Mouse (Mus musculus) neural tube, embryonic 13.5 days (tissue): Measurements from ENCODE around the gene Rhox4d. TPM values are rescaled to one million over a fixed set of nuclear protein-coding genes. Genes with fewer than 3 reads are reported as not detected.
"Not testable (repeated sequence)": the region's sequence is repeated elsewhere in the genome, so short reads cannot be mapped to it uniquely, and the experiment has no call there.

Experiments used
- ATAC-seq: fragments of 200-750 bp; cut with Nextera tagmentation; 2 replicates; pipeline ENCODE4 v1.8.0; 2017; ENCODE audit warnings: low read depth, mild to moderate bottlenecking, moderate TSS enrichment, moderate library complexity
- H3K27ac ChIP-seq: fragments of 300-500 bp; sonication (generic); replicated peaks from 2 replicates; pipeline ENCODE4 v1.5.1; 2015; ENCODE audit warnings: moderate library complexity, mild to moderate bottlenecking, inconsistent platforms
- H3K27me3 ChIP-seq: fragments of 300-500 bp; sonication (generic); 2 replicates; pipeline ENCODE4 v1.6.1; 2015; ENCODE audit warnings: mild to moderate bottlenecking, inconsistent platforms
- H3K36me3 ChIP-seq: fragments of 300-500 bp; sonication (generic); 2 replicates; pipeline ENCODE4 v1.6.1; 2015; ENCODE audit warnings: mild to moderate bottlenecking, inconsistent platforms
- H3K4me1 ChIP-seq: fragments of 300-500 bp; sonication (generic); replicated peaks from 2 replicates; pipeline ENCODE4 v1.6.1; 2015; ENCODE audit warnings: inconsistent platforms
- H3K4me2 ChIP-seq: fragments of 300-500 bp; sonication (generic); 2 replicates; pipeline ENCODE4 v1.6.1; 2015; ENCODE audit warnings: inconsistent platforms, mild to moderate bottlenecking, moderate library complexity
- H3K4me3 ChIP-seq: fragments of 300-500 bp; sonication (generic); 2 replicates; pipeline ENCODE4 v1.5.1; 2015; ENCODE audit warnings: mild to moderate bottlenecking, inconsistent platforms
- H3K9ac ChIP-seq: fragments of 300-500 bp; sonication (generic); 2 replicates; pipeline ENCODE4 v1.6.1; 2015; ENCODE audit warnings: moderate library complexity, mild to moderate bottlenecking, inconsistent platforms
- H3K9me3 ChIP-seq: fragments of 300-500 bp; sonication (generic); 2 replicates; pipeline ENCODE4 v1.6.1; 2016; ENCODE audit warnings: inconsistent platforms
- WGBS: fragments of 180-500 bp; shearing (Covaris S2); methylation state at CpG from one replicate; pipeline ENCODE4 v1.1.7; 2015; 5-methylcytosine and 5-hydroxymethylcytosine counted together
- polyA plus RNA-seq: library from polyadenylated mRNA; unstranded; fragments of >200 nt; fragmentation: Nextera tagmentation; extraction: Ambion mirVana; gene quantifications from 2 replicates; pipeline ENCODE4 v1.2.1, GENCODE M21; 2015

The Rhox4d gene
- polyA plus RNA-seq: not detected in 2 replicates

DNA sequence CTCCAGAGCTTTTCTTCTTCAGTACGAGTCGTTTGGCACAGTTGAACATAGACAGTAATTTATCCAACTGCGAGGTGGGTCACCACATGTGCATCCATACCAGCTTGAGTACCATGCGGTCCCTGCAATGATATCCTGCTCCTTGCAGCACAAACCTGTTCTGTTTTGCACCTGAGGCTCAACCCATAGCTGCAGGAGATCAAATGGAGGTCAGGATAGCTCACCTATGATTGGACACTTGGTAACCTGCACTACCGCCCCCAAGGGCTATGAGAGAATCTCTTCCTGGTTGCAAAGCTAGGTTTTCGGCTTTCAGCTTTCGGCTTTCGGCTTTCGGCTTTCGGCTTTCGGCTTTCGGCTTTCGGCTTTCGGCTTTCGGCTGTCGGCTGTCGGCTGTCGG lies at the start of gene Rhox4d:
TSS of gene Rhox4d (plus strand) at position 301 of the 400 bp plus-strand sequence.
- not testable (repeated sequence) for ATAC-seq, H3K4me3 ChIP-seq, H3K9ac ChIP-seq, H3K4me1 ChIP-seq, H3K27ac ChIP-seq, H3K27me3 ChIP-seq, H3K36me3 ChIP-seq, H3K4me2 ChIP-seq, H3K9me3 ChIP-seq
- WGBS: 95% methylated on average over 17 of the region's 18 CpGs

- H3K36me3 ChIP-seq, H3K27ac ChIP-seq, H3K27me3 ChIP-seq, H3K4me3 ChIP-seq, H3K9me3 ChIP-seq, H3K4me1 ChIP-seq, H3K9ac ChIP-seq, ATAC-seq, H3K4me2 ChIP-seq: not testable (repeated sequence)
- 93% methylated on average over 14 of the region's 14 CpGs for WGBS
Measured at GRCm38 (mm10) chrX:37480037-37480436, 34.1 kb upstream of the Rhox4d start, which contains the start of gene Rhox4c. Rhox4c (plus strand) TSS chrX:37480337.

DNA sequence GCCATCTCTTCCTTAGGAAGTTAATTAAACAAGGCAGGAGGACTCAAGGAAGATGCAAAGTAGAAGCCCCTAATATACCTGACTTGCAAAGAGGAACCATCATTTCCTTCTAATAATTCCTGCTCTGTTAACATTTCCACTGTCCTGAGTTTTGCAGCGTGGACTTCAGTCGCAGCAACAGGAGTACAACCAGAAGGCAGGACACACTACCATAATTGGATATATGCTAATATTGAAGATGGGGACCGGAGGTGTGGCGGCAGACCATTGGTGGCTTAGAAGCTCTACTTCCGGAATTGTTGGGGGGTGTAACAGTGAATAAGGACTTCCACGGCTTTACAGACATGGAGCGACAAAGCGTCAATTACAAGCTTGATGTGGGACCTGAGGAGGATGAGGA lies 16.0 kb downstream of the Rhox4d start, which contains the start of gene Rhox2e:
TSS of gene Rhox2e (plus strand) at position 301 of the 400 bp plus-strand sequence.
- not testable (repeated sequence) for ATAC-seq, H3K9ac ChIP-seq, H3K36me3 ChIP-seq, H3K4me1 ChIP-seq, H3K4me2 ChIP-seq, H3K27me3 ChIP-seq, H3K27ac ChIP-seq, H3K4me3 ChIP-seq, H3K9me3 ChIP-seq
- 95% methylated on average over 2 of the region's 8 CpGs for whole genome bisulfite sequencing

GRCm38 (mm10) chrX:37541719-37542118 lies 27.6 kb downstream of the Rhox4d start, which contains the start of gene Rhox3e:
Rhox3e (plus strand) TSS chrX:37542019.
- H3K4me3 ChIP-seq, H3K4me1 ChIP-seq, H3K27ac ChIP-seq, ATAC-seq, H3K9ac ChIP-seq, H3K9me3 ChIP-seq, H3K27me3 ChIP-seq, H3K36me3 ChIP-seq, H3K4me2 ChIP-seq: not testable (repeated sequence)
- WGBS: 100% methylated on average over 1 of the region's 4 CpGs

DNA sequence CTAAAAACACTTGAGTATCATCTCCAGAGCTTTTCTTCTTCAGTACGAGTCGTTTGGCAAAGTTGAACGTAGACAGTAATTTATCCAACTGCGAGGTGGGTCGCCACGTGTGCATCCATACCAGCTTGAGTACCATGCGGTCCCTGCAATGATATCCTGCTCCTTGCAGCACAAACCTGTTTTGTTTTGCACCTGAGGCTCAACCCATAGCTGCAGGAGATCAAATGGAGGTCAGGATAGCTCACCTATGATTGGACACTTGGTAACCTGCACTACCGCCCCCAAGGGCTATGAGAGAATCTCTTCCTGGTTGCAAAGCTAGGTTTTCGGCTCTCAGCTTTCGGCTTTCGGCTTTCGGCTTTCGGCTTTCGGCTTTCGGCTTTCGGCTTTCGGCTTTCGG lies 43.0 kb downstream of the Rhox4d start, which contains the start of gene Rhox4e:
TSS of gene Rhox4e (plus strand) at position 301 of the 400 bp plus-strand sequence.
- not testable (repeated sequence) for H3K27me3 ChIP-seq

More for the DNA sequence above, 43.0 kb downstream of the Rhox4d start, which contains the start of gene Rhox4e:
- H3K9me3 ChIP-seq, H3K9ac ChIP-seq, ATAC-seq, H3K27ac ChIP-seq, H3K4me1 ChIP-seq, H3K36me3 ChIP-seq, H3K4me3 ChIP-seq, H3K4me2 ChIP-seq: not testable (repeated sequence)
- WGBS: 94% methylated on average over 10 of the region's 18 CpGs

Other genes with a start within 250 kb of the Rhox4d start
- not detected in 2 replicates for gene Rhox4a, start 249.0 kb upstream of the Rhox4d start, polyA plus RNA-seq
- not detected in 2 replicates for gene Rhox3a2, start 134.3 kb upstream of the Rhox4d start, polyA plus RNA-seq
- gene Rhox4a2, start 123.5 kb upstream of the Rhox4d start, polyA plus RNA-seq: not detected in 2 replicates
- gene Rhox2b, start 102.3 kb upstream of the Rhox4d start, polyA plus RNA-seq: not detected in 2 replicates
- not detected in 2 replicates for gene Rhox4b, start 81.9 kb upstream of the Rhox4d start, polyA plus RNA-seq
- gene Rhox2c, start 60.7 kb upstream of the Rhox4d start, polyA plus RNA-seq: not detected in 2 replicates
- not detected in 2 replicates for gene Rhox3c, start 55.8 kb upstream of the Rhox4d start, polyA plus RNA-seq
- gene Rhox4c, start 34.0 kb upstream of the Rhox4d start, polyA plus RNA-seq: not detected in 2 replicates
- gene Rhox2d, start 20.9 kb upstream of the Rhox4d start, polyA plus RNA-seq: not detected in 2 replicates
- gene Rhox2e, start 16.1 kb downstream of the Rhox4d start, polyA plus RNA-seq: not detected in 2 replicates
- not detected in 2 replicates for gene Rhox3e, start 27.7 kb downstream of the Rhox4d start, polyA plus RNA-seq
- gene Rhox4e, start 43.1 kb downstream of the Rhox4d start, polyA plus RNA-seq: not detected in 2 replicates
- not detected in 2 replicates for gene Rhox2f, start 57.0 kb downstream of the Rhox4d start, polyA plus RNA-seq
- gene Rhox3f, start 66.6 kb downstream of the Rhox4d start, polyA plus RNA-seq: not detected in 2 replicates
- gene Rhox4f, start 93.3 kb downstream of the Rhox4d start, polyA plus RNA-seq: not detected in 2 replicates
- not detected in 2 replicates for gene Rhox3g, start 114.3 kb downstream of the Rhox4d start, polyA plus RNA-seq
- gene Rhox2g, start 129.1 kb downstream of the Rhox4d start, polyA plus RNA-seq: not detected in 2 replicates
- not detected in 2 replicates for gene Rhox4g, start 137.0 kb downstream of the Rhox4d start, polyA plus RNA-seq
- not detected in 2 replicates for gene Rhox3h, start 154.4 kb downstream of the Rhox4d start, polyA plus RNA-seq
- not detected in 2 replicates for gene Rhox2h, start 158.9 kb downstream of the Rhox4d start, polyA plus RNA-seq